Mouse (Mus musculus) heart, embryonic 14.5 days (tissue): ENCODE data around the gene Pcnx. TPM values are rescaled to one million over a fixed set of nuclear protein-coding genes. Genes with fewer than 3 reads are reported as not detected.

ENCODE experiments used
- ATAC-seq: fragments of 200-750 bp; cut with Nextera tagmentation; 2 replicates; pipeline ENCODE4 v1.8.0; 2017; ENCODE audit warnings: low read depth, moderate TSS enrichment; ENCODE audit not compliant: insufficient number of reproducible peaks, insufficient read depth, low FRiP score
- H3K27ac ChIP-seq, 2 experiments: fragments of 200-500 bp in 1 of 2; fragments of 300-500 bp in 1 of 2; sonication (generic) in 1 of 2; replicated peaks in 1 of 2; 2 replicates each; pipeline ENCODE4 v1.5.1; 2012 to 2014; ENCODE audit warnings: low read depth in 2 of 2, low read length in 2 of 2, control low read depth in 1 of 2, mild to moderate bottlenecking in 1 of 2, mixed read lengths in 1 of 2; ENCODE audit not compliant: control insufficient read depth in 1 of 2, insufficient read depth in 1 of 2
- H3K27me3 ChIP-seq: fragments of 300-500 bp; sonication (generic); 2 replicates; pipeline ENCODE4 v1.6.1; 2014; ENCODE audit warnings: mild to moderate bottlenecking, low read length, control low read depth; ENCODE audit not compliant: control insufficient read depth, insufficient read depth
- H3K36me3 ChIP-seq: fragments of 300-500 bp; sonication (generic); 2 replicates; pipeline ENCODE4 v1.6.1; 2014; ENCODE audit warnings: mild to moderate bottlenecking, control low read depth, low read length, mixed read lengths; ENCODE audit not compliant: control insufficient read depth, insufficient read depth
- H3K4me1 ChIP-seq, 2 experiments: fragments of 200-500 bp in 1 of 2; fragments of 300-500 bp in 1 of 2; sonication (generic) in 1 of 2; 2 replicates each; pipeline ENCODE4 v1.6.1; 2012 to 2014; ENCODE audit warnings: low read length in 2 of 2, control low read depth in 1 of 2, mixed read lengths in 1 of 2; ENCODE audit not compliant: control insufficient read depth in 2 of 2, insufficient read depth in 2 of 2
- H3K4me2 ChIP-seq: fragments of 300-500 bp; sonication (generic); 2 replicates; pipeline ENCODE4 v1.6.1; 2014; ENCODE audit warnings: mild to moderate bottlenecking, low read length
- H3K4me3 ChIP-seq, 2 experiments: fragments of 200-500 bp in 1 of 2; fragments of 300-500 bp in 1 of 2; sonication (generic) in 1 of 2; 2 replicates each; pipeline ENCODE4 v1.5.1; 2012 to 2014; ENCODE audit warnings: low read length in 2 of 2, mild to moderate bottlenecking in 2 of 2, control low read depth in 1 of 2, low read depth in 1 of 2, moderate library complexity in 1 of 2; ENCODE audit not compliant: control insufficient read depth in 1 of 2, insufficient read depth in 1 of 2
- H3K9ac ChIP-seq: fragments of 300-500 bp; sonication (generic); 2 replicates; pipeline ENCODE4 v1.6.1; 2014; ENCODE audit warnings: mild to moderate bottlenecking, low read length
- H3K9me3 ChIP-seq: fragments of 300-500 bp; sonication (generic); 2 replicates; pipeline ENCODE4 v1.6.1; 2016; ENCODE audit warnings: low read length, control low read depth; ENCODE audit not compliant: control insufficient read depth
- WGBS: fragments of 180-500 bp; shearing (Covaris S2); extraction: QIAGEN DNeasy Blood & Tissue Kit; methylation state at CpG from one replicate; pipeline ENCODE4 v1.1.7; 2014; 5-methylcytosine and 5-hydroxymethylcytosine counted together
- polyA plus RNA-seq: library from polyadenylated mRNA; unstranded; fragments of >200 nt; fragmentation: Nextera tagmentation; extraction: Ambion mirVana; gene quantifications from 2 replicates; pipeline ENCODE4 v1.2.1, GENCODE M21; 2014

Pcnx gene
- polyA plus RNA-seq, 1 experiment from 2014 or later: 15.4 TPM

DNA sequence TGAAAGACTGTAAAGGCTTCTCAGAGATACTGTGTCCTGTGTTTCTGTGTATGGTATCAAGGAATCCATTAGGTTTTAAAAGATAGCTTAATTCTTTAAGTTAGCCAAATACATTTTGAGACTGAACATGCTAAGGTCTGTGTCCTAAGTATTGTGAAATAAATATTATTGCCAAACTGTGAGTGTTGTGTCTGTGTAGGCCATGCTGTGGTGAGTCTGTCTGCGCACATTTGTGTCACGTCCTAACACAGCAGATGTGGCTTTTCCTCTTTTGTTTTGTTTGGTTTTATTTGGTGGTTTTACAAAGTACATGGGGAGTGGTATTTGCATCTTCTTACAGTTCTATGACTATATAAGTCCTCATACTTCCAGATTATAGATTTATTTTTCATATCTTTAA lies 60.8 kb downstream of the Pcnx start:
- Histone ChIP-seq H3K9me3 (no peaks in the 10 kb centered on the region), H3K27ac (no peak overlapping the region), H3K4me3 (no peak overlapping the region), H3K9ac (no peak overlapping the region), H3K27me3 (no peaks in the 10 kb centered on the region), H3K4me2 (no peak overlapping the region), H3K4me1 (peaks cover 0 to 13% of the 10 kb centered on the region in 2 experiments; a peak in 2 of 4 replicates), H3K36me3 (peaks cover 46% of the 10 kb centered on the region)
- 92% methylated on average over 2 of the region's 2 CpGs for WGBS
- ATAC-seq: no peak

DNA sequence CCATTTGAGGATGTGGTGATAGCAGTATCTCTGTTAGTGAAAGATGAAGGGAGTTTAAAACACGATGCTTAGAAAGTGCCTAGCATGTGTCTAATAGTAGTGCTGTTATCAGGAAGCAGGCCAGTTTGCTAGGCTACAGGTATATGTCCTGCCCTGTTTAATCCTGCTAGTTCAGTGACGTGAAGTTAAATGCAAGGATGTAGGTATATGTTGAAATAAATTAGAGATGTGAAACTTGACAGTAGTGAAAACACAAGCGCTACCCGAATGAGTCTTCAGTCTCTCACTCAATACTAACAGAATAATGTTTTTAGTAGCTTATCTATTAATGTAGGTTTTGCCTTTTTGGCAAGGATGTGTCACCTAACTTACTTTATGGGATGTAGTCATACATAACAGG lies 62.0 kb downstream of the Pcnx start:
- H3K36me3 ChIP-seq: peaks cover 40% of the 10 kb centered on the region
- no peak overlapping the region for H3K4me3 ChIP-seq
- no peak for ATAC-seq
- no peak overlapping the region for H3K9ac ChIP-seq
- H3K27ac ChIP-seq: no peak overlapping the region
- WGBS: 61% methylated on average over 4 of the region's 4 CpGs
- H3K27me3 ChIP-seq: no peaks in the 10 kb centered on the region
- H3K4me2 ChIP-seq: no peak overlapping the region
- H3K9me3 ChIP-seq: no peaks in the 10 kb centered on the region
- peaks cover 0 to 13% of the 10 kb centered on the region in 2 experiments; a peak in 2 of 4 replicates for H3K4me1 ChIP-seq

DNA sequence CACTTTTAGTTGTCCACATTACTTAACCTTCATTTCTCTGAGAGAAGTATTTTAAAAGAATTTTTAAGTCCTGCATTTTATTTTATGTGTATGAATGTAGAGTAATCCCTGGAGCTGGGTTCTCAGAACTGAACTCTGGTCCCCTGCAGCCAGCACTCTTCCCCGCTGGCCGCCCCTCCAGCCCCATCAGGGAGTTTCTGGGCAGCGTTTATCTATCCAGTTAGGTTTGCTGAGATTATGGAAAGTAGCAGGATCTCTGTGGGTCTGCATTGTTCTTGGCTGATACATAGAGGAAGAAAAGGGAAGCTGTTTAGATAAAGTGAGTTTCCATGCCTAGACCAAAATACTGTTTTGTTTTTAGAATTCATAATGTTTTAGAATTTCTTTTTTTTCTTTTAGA lies 63.0 kb downstream of the Pcnx start:
- Histone ChIP-seq H3K9me3 (no peaks in the 10 kb centered on the region), H3K36me3 (peaks cover 30% of the 10 kb centered on the region), H3K4me2 (no peak overlapping the region), H3K27me3 (no peaks in the 10 kb centered on the region), H3K27ac (peak overlapping the region in 1 of 2 experiments; percentile 41; a peak in 1 of 4 replicates), H3K4me1 (peaks cover 2 to 22% of the 10 kb centered on the region in 2 experiments; a peak in 2 of 4 replicates), H3K9ac (no peak overlapping the region), H3K4me3 (no peak overlapping the region)
- ATAC-seq: no peak
- 23% methylated on average over 3 of the region's 3 CpGs for WGBS

DNA sequence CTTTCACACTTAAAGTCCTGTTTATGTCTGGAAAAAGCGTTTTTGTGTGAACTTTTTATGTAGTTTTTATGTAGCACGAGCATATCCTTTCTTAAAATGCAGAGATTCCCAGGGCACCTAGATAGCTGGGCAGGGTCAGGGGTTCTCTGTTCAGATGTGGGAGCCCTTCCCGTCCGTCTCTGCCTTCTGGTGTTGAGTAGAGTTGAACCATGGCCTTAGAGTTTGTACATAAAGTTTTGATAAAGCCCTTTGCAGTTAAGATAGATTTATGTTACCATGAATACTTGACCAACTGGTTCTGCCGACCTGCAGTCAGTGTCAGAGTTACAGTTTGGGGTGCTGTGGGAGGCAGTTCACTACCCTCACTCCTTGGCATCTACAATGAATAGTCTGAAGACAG lies 67.3 kb downstream of the Pcnx start:
- Histone ChIP-seq H3K4me3 (no peak overlapping the region), H3K9ac (no peak overlapping the region), H3K27me3 (no peaks in the 10 kb centered on the region), H3K4me1 (peaks cover 5 to 18% of the 10 kb centered on the region in 2 experiments), H3K9me3 (no peaks in the 10 kb centered on the region), H3K4me2 (no peak overlapping the region), H3K27ac (no peak overlapping the region), H3K36me3 (peaks cover 4% of the 10 kb centered on the region; the same call in 1 of the 2 replicates)
- no peak for ATAC-seq
- WGBS: 91% methylated on average over 5 of the region's 5 CpGs

- no peak overlapping the region for H3K4me2 ChIP-seq
- peaks cover 5 to 17% of the 10 kb centered on the region in 2 experiments for H3K4me1 ChIP-seq
- WGBS: 71% methylated on average over 19 of the region's 19 CpGs
- H3K9ac ChIP-seq: no peak overlapping the region
- no peak overlapping the region for H3K4me3 ChIP-seq
- no peaks in the 10 kb centered on the region for H3K27me3 ChIP-seq
- H3K27ac ChIP-seq: no peak overlapping the region
- peaks cover 4% of the 10 kb centered on the region; the same call in 1 of the 2 replicates for H3K36me3 ChIP-seq
- ATAC-seq: no peak
- H3K9me3 ChIP-seq: no peaks in the 10 kb centered on the region
Observed at GRCm38 (mm10) chr12:81927643-81928381, 68.0 kb downstream of the Pcnx start.

GRCm38 (mm10) chr12:81928382-81928770 lies 68.6 kb downstream of the Pcnx start:
- Histone ChIP-seq H3K27ac (no peak overlapping the region), H3K36me3 (peaks cover 4% of the 10 kb centered on the region; the same call in 1 of the 2 replicates), H3K27me3 (no peaks in the 10 kb centered on the region), H3K4me2 (no peak overlapping the region), H3K4me3 (no peak overlapping the region), H3K9me3 (no peaks in the 10 kb centered on the region), H3K9ac (no peak overlapping the region), H3K4me1 (peaks cover 5 to 15% of the 10 kb centered on the region in 2 experiments; a peak in 3 of 4 replicates)
- 80% methylated on average over 6 of the region's 6 CpGs for WGBS
- ATAC-seq: no peak

DNA sequence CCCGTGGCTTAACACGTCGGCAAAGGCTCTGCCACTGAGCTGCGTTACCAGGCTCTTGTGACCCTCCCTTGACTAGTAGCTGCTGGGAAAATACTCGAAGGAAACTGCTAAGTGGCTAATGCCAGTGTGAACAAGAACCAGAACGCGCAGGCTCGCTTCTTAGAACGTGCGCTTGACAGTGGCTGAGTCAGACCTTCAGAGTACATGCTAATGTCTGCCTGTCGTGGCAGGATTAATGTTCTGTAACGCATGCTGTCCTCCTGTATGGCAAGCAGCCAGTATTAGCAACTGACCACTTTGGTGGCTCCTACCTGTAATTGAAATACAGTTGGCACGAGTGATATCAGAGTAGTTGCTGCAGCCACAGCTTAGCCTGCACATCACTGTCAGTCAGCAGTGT lies 72.2 kb downstream of the Pcnx start:
- peak overlapping the region; percentile 22; the same call in 1 of the 2 replicates for H3K4me2 ChIP-seq
- no peak for ATAC-seq
- peak overlapping the region; percentile 10 to 37; a peak in 3 of 4 replicates for H3K27ac ChIP-seq

More for the DNA sequence above, 72.2 kb downstream of the Pcnx start:
- Histone ChIP-seq H3K4me3 (no peak overlapping the region), H3K9ac (no peak overlapping the region; the same call in 1 of the 2 replicates), H3K27me3 (no peaks in the 10 kb centered on the region), H3K9me3 (no peaks in the 10 kb centered on the region), H3K36me3 (peaks cover 15% of the 10 kb centered on the region), H3K4me1 (peaks cover 8 to 19% of the 10 kb centered on the region in 2 experiments)
- 33% methylated on average over 13 of the region's 13 CpGs for WGBS
